In the genomic region with DNA sequence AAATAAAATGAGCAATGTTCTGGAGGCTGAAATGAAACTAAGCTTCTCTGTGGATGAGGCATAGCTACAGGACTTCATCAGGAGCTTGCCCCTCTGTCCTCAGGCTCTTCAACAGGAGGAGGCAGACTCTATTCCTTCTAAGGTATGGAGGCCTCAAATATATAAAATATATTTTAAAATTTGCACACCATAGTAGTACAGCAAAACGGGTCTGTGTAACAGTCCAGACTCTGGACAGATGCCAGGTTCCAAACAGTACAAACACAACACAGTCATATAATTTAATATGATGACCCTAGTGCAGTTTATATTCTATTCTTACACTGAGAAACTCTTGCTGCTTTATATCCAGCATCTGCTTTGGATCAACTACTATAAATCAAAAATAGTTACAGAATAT, we compare ENCODE assay signal across 25 mouse cellular contexts.
DNase-seq lines count a peak whose midpoint lies in the region; ATAC-seq and TF ChIP-seq lines count a peak whose summit lies in the region.
"Had no signal": no experiment of that assay in that cellular context is flagged by ENCODE, and none has a peak within 500 bp of the region (broad histone marks: within the 10 kb centered on the region; RNA-seq: fewer than 3 reads in every experiment).

No protein-coding gene starts in this region.

- H3K4me1 ChIP-seq in intestine, embryonic 14.5 days (replicated peaks; ENCODE audit: control insufficient read depth, insufficient read depth, low read length) = peaks cover 7% of the 10 kb centered on the region
- H3K4me1 ChIP-seq in intestine, postnatal 0 days (replicated peaks; ENCODE audit: control insufficient read depth, insufficient read depth, low read length) = no peaks in the 10 kb centered on the region
- no peaks in the 10 kb centered on the region for H3K4me1 ChIP-seq in stomach, embryonic 15.5 days
- H3K4me1 ChIP-seq in stomach, postnatal 0 days (replicated peaks; ENCODE audit: control insufficient read depth, insufficient read depth) = no peaks in the 10 kb centered on the region
- no peaks in the 10 kb centered on the region for H3K4me1 ChIP-seq in stomach, embryonic 16.5 days (ENCODE audit: control insufficient read depth, insufficient read depth, low read length)
- H3K4me1 ChIP-seq: embryonic facial prominence, embryonic 15.5 days had no signal

- H3K36me3 ChIP-seq in intestine, embryonic 14.5 days (ENCODE audit: control insufficient read depth, insufficient read depth, low read length) = no peaks in the 10 kb centered on the region
- no peaks in the 10 kb centered on the region for H3K36me3 ChIP-seq in intestine, postnatal 0 days (ENCODE audit: control insufficient read depth, insufficient read depth)
- no peaks in the 10 kb centered on the region for H3K36me3 ChIP-seq in stomach, embryonic 15.5 days
- no peaks in the 10 kb centered on the region for H3K36me3 ChIP-seq in stomach, postnatal 0 days (ENCODE audit: control insufficient read depth, insufficient read depth, low read length)
- H3K36me3 ChIP-seq in stomach, embryonic 16.5 days (ENCODE audit: control insufficient read depth, insufficient read depth, low read length) = no peaks in the 10 kb centered on the region
- H3K36me3 ChIP-seq: embryonic facial prominence, embryonic 12.5 days; embryonic facial prominence, embryonic 15.5 days; heart, embryonic 13.5 days; hindbrain, embryonic 12.5 days; hindbrain, embryonic 15.5 days had no signal

- H3K4me2 ChIP-seq in intestine, embryonic 14.5 days (ENCODE audit: low read length) = no peak overlapping the region
- H3K4me2 ChIP-seq in intestine, postnatal 0 days (replicated peaks; ENCODE audit: low read depth) = no peak overlapping the region
- no peak overlapping the region for H3K4me2 ChIP-seq in stomach, embryonic 15.5 days
- no peak overlapping the region for H3K4me2 ChIP-seq in stomach, postnatal 0 days (replicated peaks; ENCODE audit: low read depth)
- H3K4me2 ChIP-seq in stomach, embryonic 16.5 days (ENCODE audit: low read depth, low read length) = no peak overlapping the region
- H3K4me2 ChIP-seq: embryonic facial prominence, embryonic 12.5 days; embryonic facial prominence, embryonic 15.5 days; heart, embryonic 13.5 days; hindbrain, embryonic 12.5 days; hindbrain, embryonic 15.5 days had no signal

- no peaks in the 10 kb centered on the region for H3K27me3 ChIP-seq in intestine, embryonic 14.5 days (replicated peaks; ENCODE audit: control insufficient read depth, insufficient read depth, low read length)
- no peaks in the 10 kb centered on the region for H3K27me3 ChIP-seq in intestine, postnatal 0 days (replicated peaks; ENCODE audit: control insufficient read depth, insufficient read depth, low read length)
- H3K27me3 ChIP-seq in stomach, embryonic 15.5 days (replicated peaks) = no peaks in the 10 kb centered on the region
- no peaks in the 10 kb centered on the region for H3K27me3 ChIP-seq in stomach, postnatal 0 days (ENCODE audit: control insufficient read depth, insufficient read depth, low read length)
- no peaks in the 10 kb centered on the region for H3K27me3 ChIP-seq in stomach, embryonic 16.5 days (ENCODE audit: control insufficient read depth, insufficient read depth, low read length)
- H3K27me3 ChIP-seq: embryonic facial prominence, embryonic 12.5 days; embryonic facial prominence, embryonic 15.5 days; heart, embryonic 13.5 days; hindbrain, embryonic 12.5 days; hindbrain, embryonic 15.5 days had no signal

- no peak for DNase-seq in intestine, embryonic 14.5 days (ENCODE audit: low spot score)
- DNase-seq in kidney, postnatal 14 days = peak; percentile 27
- no peak for DNase-seq in kidney, adult 18-20 months
- no peak for DNase-seq in stomach, postnatal 0 days (ENCODE audit: low spot score)
- no peak for DNase-seq in adrenal gland, postnatal 14 days
- DNase-seq: adrenal gland, postnatal 10 days; cerebellum, adult 11 months; cerebellum, adult 2 months; cerebellum, adult 9-11 months; cerebellum, postnatal 25 days; forebrain, postnatal 0 days; gastrocnemius, postnatal 25 days; heart, adult 18-20 months; heart, postnatal 14 days; heart, postnatal 4 days had no signal

- TF ChIP-seq CTCF in intestine, postnatal 0 days (IDR thresholded peaks at IDR 0.05; ENCODE audit: low read depth) = no peak
- no peak for TF ChIP-seq CTCF in stomach, postnatal 0 days (IDR thresholded peaks at IDR 0.05; ENCODE audit: low read depth)

- H3K27ac ChIP-seq in intestine, embryonic 14.5 days (ENCODE audit: low read depth) = no peak overlapping the region
- no peak overlapping the region for H3K27ac ChIP-seq in intestine, postnatal 0 days (ENCODE audit: low read depth, low read length)
- H3K27ac ChIP-seq in stomach, embryonic 15.5 days = no peak overlapping the region
- H3K27ac ChIP-seq in stomach, postnatal 0 days (replicated peaks) = no peak overlapping the region
- H3K27ac ChIP-seq in stomach, embryonic 16.5 days (ENCODE audit: low read length) = no peak overlapping the region
- H3K27ac ChIP-seq: embryonic facial prominence, embryonic 12.5 days; embryonic facial prominence, embryonic 15.5 days; heart, embryonic 13.5 days; hindbrain, embryonic 12.5 days; hindbrain, embryonic 15.5 days had no signal

- H3K9ac ChIP-seq in intestine, embryonic 14.5 days (ENCODE audit: low read length) = no peak overlapping the region
- no peak overlapping the region for H3K9ac ChIP-seq in intestine, postnatal 0 days (ENCODE audit: low read depth, low read length)
- H3K9ac ChIP-seq in stomach, embryonic 15.5 days = no peak overlapping the region
- H3K9ac ChIP-seq in stomach, postnatal 0 days (ENCODE audit: low read length) = no peak overlapping the region
- no peak overlapping the region for H3K9ac ChIP-seq in stomach, embryonic 16.5 days (ENCODE audit: low read length)
- H3K9ac ChIP-seq: embryonic facial prominence, embryonic 12.5 days; embryonic facial prominence, embryonic 15.5 days; forebrain, postnatal 0 days; heart, embryonic 13.5 days; hindbrain, embryonic 12.5 days; hindbrain, embryonic 15.5 days had no signal

- TF ChIP-seq EP300 in stomach, postnatal 0 days (optimal IDR thresholded peaks at IDR 0.05) = no peak

- H3K9me3 ChIP-seq in intestine, embryonic 14.5 days (ENCODE audit: control insufficient read depth, low read length) = no peaks in the 10 kb centered on the region
- H3K9me3 ChIP-seq in intestine, postnatal 0 days (ENCODE audit: control insufficient read depth) = no peaks in the 10 kb centered on the region
- no peaks in the 10 kb centered on the region for H3K9me3 ChIP-seq in stomach, embryonic 15.5 days
- H3K9me3 ChIP-seq in stomach, postnatal 0 days (ENCODE audit: control insufficient read depth, low read length) = no peaks in the 10 kb centered on the region
- H3K9me3 ChIP-seq in stomach, embryonic 16.5 days (replicated peaks; ENCODE audit: control insufficient read depth, low read length) = no peaks in the 10 kb centered on the region
- H3K9me3 ChIP-seq: embryonic facial prominence, embryonic 12.5 days; embryonic facial prominence, embryonic 15.5 days; heart, embryonic 13.5 days; hindbrain, embryonic 12.5 days; hindbrain, embryonic 15.5 days had no signal

- H3K4me3 ChIP-seq in intestine, embryonic 14.5 days (ENCODE audit: low read depth, low read length) = no peak overlapping the region
- H3K4me3 ChIP-seq in intestine, postnatal 0 days (ENCODE audit: low read depth, low read length) = no peak overlapping the region
- no peak overlapping the region for H3K4me3 ChIP-seq in stomach, embryonic 15.5 days (replicated peaks)
- no peak overlapping the region for H3K4me3 ChIP-seq in stomach, postnatal 0 days (ENCODE audit: low read depth, low read length)
- H3K4me3 ChIP-seq in stomach, embryonic 16.5 days (replicated peaks; ENCODE audit: low read length) = no peak overlapping the region
- H3K4me3 ChIP-seq: embryonic facial prominence, embryonic 12.5 days; embryonic facial prominence, embryonic 15.5 days; heart, embryonic 13.5 days; hindbrain, embryonic 12.5 days; hindbrain, embryonic 15.5 days had no signal

- peak; percentile 78; the same call in 1 of the 2 replicates for ATAC-seq in intestine, embryonic 14.5 days (replicated peaks; ENCODE audit: low FRiP score, low TSS enrichment, low read depth)
- ATAC-seq in intestine, postnatal 0 days = no peak
- ATAC-seq in stomach, embryonic 15.5 days (ENCODE audit: insufficient read depth, low FRiP score, low read depth) = peak; percentile 31; the same call in 1 of the 2 replicates
- no peak for ATAC-seq in stomach, postnatal 0 days (ENCODE audit: low FRiP score, low TSS enrichment)
- ATAC-seq in stomach, embryonic 16.5 days (ENCODE audit: insufficient read depth, low FRiP score) = peak; percentile 25; the same call in 1 of the 2 replicates
- ATAC-seq: forebrain, embryonic 14.5 days; forebrain, postnatal 0 days; Patski had no signal

- WGBS in intestine, embryonic 14.5 days = 16% methylated on average over 1 of the region's 1 CpGs
- WGBS in intestine, postnatal 0 days = 33% methylated on average over 1 of the region's 1 CpGs
- WGBS in stomach, embryonic 15.5 days = 27% methylated on average over 1 of the region's 1 CpGs
- 39% methylated on average over 1 of the region's 1 CpGs for WGBS in stomach, postnatal 0 days
- WGBS in stomach, embryonic 16.5 days = 33% methylated on average over 1 of the region's 1 CpGs

Comparison
In these comparisons a context has a peak if more than half of its experiments do, and no peak if none do; other contexts are left out.
1. ATAC-seq: peak in intestine, embryonic 14.5 days (single experiment), stomach, embryonic 15.5 days (single experiment) and stomach, embryonic 16.5 days (single experiment); none in intestine, postnatal 0 days (single experiment) and stomach, postnatal 0 days (single experiment).